Mouse (Mus musculus) MEL (cell line): Measurements from ENCODE around the gene Ap1b1. TPM values are rescaled to one million over a fixed set of nuclear protein-coding genes. Genes with fewer than 3 reads are reported as not detected.

ENCODE experiments used
- DNase-seq: peaks from one replicate; pipeline ENCODE4 v3.0.0; 2011; ENCODE audit warnings: low read depth, low spot score
- H3K27ac ChIP-seq: 2 replicates; pipeline ENCODE4 v1.5.1; 2012; ENCODE audit warnings: low read depth, mild to moderate bottlenecking, control low read depth, low read length, moderate library complexity; ENCODE audit not compliant: control insufficient read depth
- H3K27me3 ChIP-seq, 2 experiments: fragments of 150-350 bp in 1 of 2; sonication (generic) in 1 of 2; 2 replicates each; pipeline ENCODE4 v1.6.1; 2012; ENCODE audit warnings: low read length in 2 of 2, mild to moderate bottlenecking in 2 of 2, improper control_type of control experiment in 1 of 2, moderate library complexity in 1 of 2; ENCODE audit not compliant: insufficient read depth in 2 of 2, control insufficient read depth in 1 of 2
- H3K36me3 ChIP-seq, 2 experiments: 2 replicates each; pipeline ENCODE4 v1.6.1; 2012 to 2014; ENCODE audit warnings: low read length in 2 of 2, improper control_type of control experiment in 1 of 2, inconsistent platforms in 1 of 2, mild to moderate bottlenecking in 1 of 2; ENCODE audit not compliant: insufficient read depth in 2 of 2, control insufficient read depth in 1 of 2
- H3K4me1 ChIP-seq, 2 experiments: fragments of 150-350 bp in 1 of 2; sonication (generic) in 1 of 2; 2 replicates each; pipeline ENCODE4 v1.6.1; 2012; ENCODE audit warnings: low read length in 2 of 2, improper control_type of control experiment in 1 of 2, mild to moderate bottlenecking in 1 of 2; ENCODE audit not compliant: insufficient read depth in 2 of 2, control insufficient read depth in 1 of 2
- H3K4me3 ChIP-seq, 2 experiments: fragments of 150-350 bp in 1 of 2; sonication (generic) in 1 of 2; 2 replicates each; pipeline ENCODE4 v1.5.1; 2012; ENCODE audit warnings: low read depth in 2 of 2, low read length in 2 of 2, mild to moderate bottlenecking in 2 of 2, moderate library complexity in 2 of 2, control low read depth in 1 of 2, improper control_type of control experiment in 1 of 2; ENCODE audit not compliant: control insufficient read depth in 1 of 2, insufficient read depth in 1 of 2
- H3K79me2 ChIP-seq: 2 replicates; pipeline ENCODE4 v1.6.1; 2012; ENCODE audit warnings: mild to moderate bottlenecking, low read length, moderate library complexity; ENCODE audit not compliant: control insufficient read depth, poor library complexity, insufficient read depth
- H3K9ac ChIP-seq: 2 replicates; pipeline ENCODE4 v1.6.1; 2012; ENCODE audit warnings: low read depth, mild to moderate bottlenecking, control low read depth, low read length, moderate library complexity; ENCODE audit not compliant: control insufficient read depth, poor library complexity, severe bottlenecking
- H3K9me3 ChIP-seq: fragments of 150-350 bp; sonication (generic); replicated peaks from 2 replicates; pipeline ENCODE4 v1.6.1; 2012; ENCODE audit warnings: mild to moderate bottlenecking, low read length, improper control_type of control experiment, moderate library complexity; ENCODE audit not compliant: insufficient read depth
- BHLHE40 ChIP-seq: IDR thresholded peaks from 2 replicates; pipeline ENCODE4 v1.6.1; 2012; ENCODE audit warnings: low read depth, mild to moderate bottlenecking, inconsistent platforms, low read length, improper control_type of control experiment, borderline replicate concordance
- CHD1 ChIP-seq: IDR thresholded peaks from 2 replicates; pipeline ENCODE4 v1.6.1; 2012; ENCODE audit warnings: low read depth, mild to moderate bottlenecking, inconsistent platforms, low read length, improper control_type of control experiment
- CTCF ChIP-seq, 3 experiments: IDR thresholded peaks in 2 of 3; conservative IDR thresholded peaks in 1 of 3; 2 replicates each; pipeline ENCODE4 v1.5.1; 2011 to 2012; ENCODE audit warnings: low read length in 3 of 3, low read depth in 2 of 3, mild to moderate bottlenecking in 2 of 3, improper control_type of control experiment in 1 of 3, inconsistent platforms in 1 of 3, mixed read lengths in 1 of 3, moderate library complexity in 1 of 3; ENCODE audit not compliant: control insufficient read depth in 1 of 3, insufficient read depth in 1 of 3, poor library complexity in 1 of 3, severe bottlenecking in 1 of 3
- E2F4 ChIP-seq: IDR thresholded peaks from 2 replicates; pipeline ENCODE4 v1.6.1; 2011; ENCODE audit warnings: low read depth, low read length, improper control_type of control experiment, borderline replicate concordance
- ELF1 ChIP-seq: IDR thresholded peaks from 2 replicates; pipeline ENCODE4 v1.6.1; 2014; ENCODE audit warnings: low read depth, mild to moderate bottlenecking, inconsistent platforms, low read length, improper control_type of control experiment, moderate library complexity
- ETS1 ChIP-seq: IDR thresholded peaks from 2 replicates; pipeline ENCODE4 v1.6.1; 2012; ENCODE audit warnings: low read depth, mild to moderate bottlenecking, inconsistent platforms, low read length, improper control_type of control experiment, moderate library complexity
- HCFC1 ChIP-seq: IDR thresholded peaks from 2 replicates; pipeline ENCODE4 v1.6.1; 2012; ENCODE audit warnings: low read depth, mild to moderate bottlenecking, inconsistent platforms, low read length, improper control_type of control experiment, moderate library complexity
- JUND ChIP-seq: IDR thresholded peaks from 2 replicates; pipeline ENCODE4 v1.6.1; 2011; ENCODE audit warnings: low read depth, mild to moderate bottlenecking, improper control_type of control experiment, low read length
- KAT2A ChIP-seq: conservative IDR thresholded peaks from 2 replicates; pipeline ENCODE4 v1.6.1; 2012; ENCODE audit warnings: low read depth, low read length, improper control_type of control experiment, inconsistent platforms
- MAX ChIP-seq: IDR thresholded peaks from 2 replicates; pipeline ENCODE4 v1.6.1; 2011; ENCODE audit warnings: low read length, improper control_type of control experiment
- MAZ ChIP-seq: IDR thresholded peaks from 2 replicates; pipeline ENCODE4 v1.6.1; 2012; ENCODE audit warnings: low read depth, mild to moderate bottlenecking, inconsistent platforms, low read length, improper control_type of control experiment
- MEF2A ChIP-seq: IDR thresholded peaks from 2 replicates; pipeline ENCODE4 v1.6.1; 2014; ENCODE audit warnings: low read depth, mild to moderate bottlenecking, inconsistent platforms, low read length, improper control_type of control experiment; ENCODE audit not compliant: poor library complexity, insufficient replicate concordance, severe bottlenecking; ENCODE audit errors: extremely low read depth
- NELFE ChIP-seq: IDR thresholded peaks from 2 replicates; pipeline ENCODE4 v1.6.1; 2011; ENCODE audit warnings: low read depth, low read length, improper control_type of control experiment
- NRF1 ChIP-seq: IDR thresholded peaks from 2 replicates; pipeline ENCODE4 v1.6.1; 2014; ENCODE audit warnings: low read depth, mild to moderate bottlenecking, inconsistent platforms, low read length, improper control_type of control experiment, moderate library complexity; ENCODE audit not compliant: poor library complexity, insufficient read depth, severe bottlenecking
- POLR2AphosphoS2 ChIP-seq: IDR thresholded peaks from 2 replicates; pipeline ENCODE4 v1.6.1; 2011; ENCODE audit warnings: low read length, improper control_type of control experiment
- RAD21 ChIP-seq: IDR thresholded peaks from 2 replicates; pipeline ENCODE4 v1.6.1; 2011; ENCODE audit warnings: mild to moderate bottlenecking, low read depth, low read length, improper control_type of control experiment
- RCOR1 ChIP-seq: IDR thresholded peaks from 2 replicates; pipeline ENCODE4 v1.6.1; 2012; ENCODE audit warnings: low read depth, mild to moderate bottlenecking, inconsistent platforms, low read length, improper control_type of control experiment
- SIN3A ChIP-seq: IDR thresholded peaks from 2 replicates; pipeline ENCODE4 v1.6.1; 2012; ENCODE audit warnings: low read length, improper control_type of control experiment, inconsistent platforms
- SMC3 ChIP-seq: IDR thresholded peaks from 2 replicates; pipeline ENCODE4 v1.6.1; 2011; ENCODE audit warnings: low read depth, low read length, improper control_type of control experiment
- USF2 ChIP-seq, 2 experiments: IDR thresholded peaks; 2 replicates each; pipeline ENCODE4 v1.6.1; 2011 to 2012; ENCODE audit warnings: improper control_type of control experiment in 2 of 2, low read length in 2 of 2, borderline replicate concordance in 1 of 2, inconsistent platforms in 1 of 2, low read depth in 1 of 2, mild to moderate bottlenecking in 1 of 2; ENCODE audit not compliant: insufficient read depth in 1 of 2
- ZC3H11A ChIP-seq: IDR thresholded peaks from 2 replicates; pipeline ENCODE4 v1.6.1; 2012; ENCODE audit warnings: low read depth, mild to moderate bottlenecking, inconsistent platforms, low read length, improper control_type of control experiment
- ZNF384 ChIP-seq: IDR thresholded peaks from 2 replicates; pipeline ENCODE4 v1.6.1; 2012; ENCODE audit warnings: low read depth, mild to moderate bottlenecking, inconsistent platforms, low read length, improper control_type of control experiment
- polyA plus RNA-seq, 2 experiments: library from polyadenylated mRNA; stranded (reverse) in 1 of 2; unstranded in 1 of 2; fragments of >175 nt in 1 of 2; fragments of >200 nt in 1 of 2; gene quantifications; 2 replicates each; pipeline versions ENCODE4 v1.2.1 to v1.2.4; 2012; ENCODE audit warnings: low replicate concordance in 2 of 2, low read depth in 1 of 2; ENCODE audit not compliant: insufficient read length in 2 of 2, insufficient read depth in 1 of 2, missing spikeins in 1 of 2
- total RNA-seq: library from RNA; depleted of rRNA; stranded (reverse); fragments of 300-350 nt; gene quantifications from 2 replicates; pipeline ENCODE4 v1.2.3, GENCODE M21; 2012

The Ap1b1 gene
- total and polyA plus RNA-seq, 3 experiments = 60.1 to 79.3 TPM; not detected in 1

GRCm38 (mm10) chr11:4975623-4976022, 11.0 kb upstream of the Ap1b1 start:
- H3K27ac ChIP-seq = no peak overlapping the region
- H3K4me3 ChIP-seq = peak overlapping the region in 1 of 2 experiments; percentile 21; a peak in 1 of 4 replicates
- TF ChIP-seq ZC3H11A = peak; percentile 91
- TF ChIP-seq CTCF (IDR thresholded peaks at IDR 0.05 in 2 of 3, conservative IDR thresholded peaks at IDR 0.05 in 1 of 3; ENCODE audit: control insufficient read depth in 1 of 3, insufficient read depth in 1 of 3, low read depth in 2 of 3, low read length in 3 of 3, poor library complexity in 1 of 3, severe bottlenecking in 1 of 3) = peak; percentile 95 to 98 (median 97)
- no peak for TF ChIP-seq E2F4
- TF ChIP-seq SIN3A = peak; percentile 71
- no peak for TF ChIP-seq KAT2A
- TF ChIP-seq BHLHE40 = no peak
- TF ChIP-seq RCOR1 = no peak; the same call in 1 of the 2 replicates
- TF ChIP-seq USF2 (IDR thresholded peaks at IDR 0.05; ENCODE audit: borderline replicate concordance in 1 of 2, insufficient read depth in 1 of 2, low read depth in 1 of 2, low read length in 2 of 2) = no peak
- no peak for TF ChIP-seq ETS1
- TF ChIP-seq NRF1 = no peak
- TF ChIP-seq ELF1 = 0 out of 2 replicates have a peak, but pooled peaks have one; percentile 10
- 0 out of 2 replicates have a peak, but pooled peaks have one; percentile 4 for TF ChIP-seq NELFE
- no peak for TF ChIP-seq JUND
- peak; percentile 95 for TF ChIP-seq RAD21
- peak; percentile 26; the same call in 1 of the 2 replicates for TF ChIP-seq HCFC1
- no peak for TF ChIP-seq MEF2A
- TF ChIP-seq ZNF384 = peak; percentile 41; the same call in 1 of the 2 replicates
- no peak for TF ChIP-seq MAX
- no peak for TF ChIP-seq POLR2AphosphoS2
- no peak for TF ChIP-seq CHD1
- TF ChIP-seq MAZ = no peak
- TF ChIP-seq SMC3 = peak; percentile 89

More at GRCm38 (mm10) chr11:4975623-4976022, 11.0 kb upstream of the Ap1b1 start:
- peak; percentile 96 for DNase-seq
- no peaks in the 10 kb centered on the region for H3K9me3 ChIP-seq
- peak overlapping the region; percentile 68 for H3K9ac ChIP-seq
- H3K4me1 ChIP-seq = peaks cover 8 to 22% of the 10 kb centered on the region in 2 experiments
- no peaks in the 10 kb centered on the region for H3K79me2 ChIP-seq
- H3K36me3 ChIP-seq = peaks cover 0 to 12% of the 10 kb centered on the region in 2 experiments; a peak in 2 of 4 replicates
- no peaks in the 10 kb centered on the region for H3K27me3 ChIP-seq
